Mouse (Mus musculus): ENCODE data around the gene Trappc2l. TPM values are rescaled to one million over a fixed set of nuclear protein-coding genes. Genes with fewer than 3 reads are reported as not detected.

Trappc2l gene
- total RNA-seq, 2 experiments from 2014 or later = 75.2 to 87.6 TPM

GRCm38 (mm10) chr8:122651326-122651921 lies 40.0 kb downstream of the Trappc2l start:
- no peak for DNase-seq (ENCODE audit: extremely low spot score in 1 of 2, low spot score in 1 of 2)

- no peak for DNase-seq (ENCODE audit: extremely low spot score in 1 of 2, low spot score in 1 of 2)
Measured at GRCm38 (mm10) chr8:122652643-122653042, 41.2 kb downstream of the Trappc2l start.

- DNase-seq (ENCODE audit: extremely low spot score in 1 of 2, low spot score in 1 of 2) = no peak
Measured at GRCm38 (mm10) chr8:122654768-122655167, 43.3 kb downstream of the Trappc2l start.

GRCm38 (mm10) chr8:122656056-122656999 lies 44.9 kb downstream of the Trappc2l start:
- no peak for DNase-seq (ENCODE audit: extremely low spot score in 1 of 2, low spot score in 1 of 2)

- DNase-seq (ENCODE audit: extremely low spot score in 1 of 2, low spot score in 1 of 2) = no peak
Measured at GRCm38 (mm10) chr8:122658149-122658806, 46.8 kb downstream of the Trappc2l start.

GRCm38 (mm10) chr8:122658807-122659160 lies 47.3 kb downstream of the Trappc2l start:
- no peak for DNase-seq (ENCODE audit: extremely low spot score in 1 of 2, low spot score in 1 of 2)

- DNase-seq (ENCODE audit: extremely low spot score in 1 of 2, low spot score in 1 of 2) = peak in 1 of 2 experiments; percentile 48
Measured at GRCm38 (mm10) chr8:122660022-122660421, 48.6 kb downstream of the Trappc2l start.

- peak; percentile 51 to 61 for DNase-seq (ENCODE audit: extremely low spot score in 1 of 2, low spot score in 1 of 2)
Measured at GRCm38 (mm10) chr8:122661138-122661537, 49.7 kb downstream of the Trappc2l start.

GRCm38 (mm10) chr8:122661894-122662293 lies 50.5 kb downstream of the Trappc2l start:
- DNase-seq (ENCODE audit: extremely low spot score in 1 of 2, low spot score in 1 of 2) = no peak

- DNase-seq (ENCODE audit: extremely low spot score in 1 of 2, low spot score in 1 of 2) = no peak
Measured at GRCm38 (mm10) chr8:122663106-122663505, 51.7 kb downstream of the Trappc2l start.

- DNase-seq (ENCODE audit: extremely low spot score in 1 of 2, low spot score in 1 of 2) = no peak
Measured at GRCm38 (mm10) chr8:122663670-122664069, 52.2 kb downstream of the Trappc2l start.

GRCm38 (mm10) chr8:122665221-122665620 lies 53.8 kb downstream of the Trappc2l start:
- no peak for DNase-seq (ENCODE audit: extremely low spot score in 1 of 2, low spot score in 1 of 2)

- peak in 1 of 2 experiments; percentile 35 for DNase-seq (ENCODE audit: extremely low spot score in 1 of 2, low spot score in 1 of 2)
Measured at GRCm38 (mm10) chr8:122665667-122666316, 54.4 kb downstream of the Trappc2l start.

Small RNA genes lying within 50 kb of the gene (microRNA-seq; reads per million reads assigned to microRNA genes)
- gene Mir6396 = 0 reads per million in 2 experiments

Other genes starting within 250 kb of the Trappc2l start
- gene Zc3h18, start 235.0 kb upstream of the Trappc2l start, total RNA-seq (2021) = 10 to 100 TPM; 32.8 to 38.5 TPM
- not detected for gene Il17c, start 189.6 kb upstream of the Trappc2l start, total RNA-seq (2021)
- 10 to 100 TPM in 1 of 2 experiments, 1 to 10 TPM in 1; 8.9 to 10.3 TPM for gene Cyba, start 178.7 kb upstream of the Trappc2l start, total RNA-seq (2021)
- gene Mvd, start 168.2 kb upstream of the Trappc2l start, total RNA-seq (2021) = 10 to 100 TPM; 23.1 to 25.2 TPM
- gene Snai3, start 150.9 kb upstream of the Trappc2l start, total RNA-seq (2021) = not detected
- gene Rnf166, start 135.6 kb upstream of the Trappc2l start, total RNA-seq (2021) = 10 to 100 TPM; 26.0 to 35.0 TPM
- 10 to 100 TPM; 22.1 to 22.2 TPM for gene Ctu2, start 135.5 kb upstream of the Trappc2l start, total RNA-seq (2021)
- gene Piezo1, start 60.3 kb upstream of the Trappc2l start, total RNA-seq (2021) = 1 to 10 TPM; 3.6 to 5.7 TPM
- gene Cdt1, start 43.6 kb upstream of the Trappc2l start, total RNA-seq (2021) = 1 to 10 TPM; 1.1 to 1.6 TPM
- 10 to 100 TPM; 62.5 to 69.6 TPM for gene Aprt, start 34.7 kb upstream of the Trappc2l start, total RNA-seq (2021)
- 10 to 100 TPM; 11.2 TPM for gene Galns, start 177 bp upstream of the Trappc2l start, total RNA-seq (2021)
- gene Pabpn1l, start 11.1 kb downstream of the Trappc2l start, total RNA-seq (2021) = under 1 TPM in 1 of 2 experiments, not detected in 1; 0.45 TPM
- 10 to 100 TPM; 40.0 to 43.6 TPM for gene Cbfa2t3, start 87.5 kb downstream of the Trappc2l start, total RNA-seq (2021)
- gene Acsf3, start 163.8 kb downstream of the Trappc2l start, total RNA-seq (2021) = 10 to 100 TPM; 14.8 to 22.0 TPM
- gene Cdh15, start 236.3 kb downstream of the Trappc2l start, total RNA-seq (2021) = 1 to 10 TPM in 1 of 2 experiments, under 1 TPM in 1; 0.70 to 1.2 TPM